Mouse (Mus musculus) kidney, adult 18-20 months (tissue): ENCODE measurements at regions not wholly inside any gene's neighbourhood (a gene's known extent, or its start where the extent isn't known, plus 50 kb on each side); places are given as distances from the start of the nearest gene placed in this dataset.
A peak's percentile ranks its signal among the peaks of the same experiment; 100 is the strongest.

Experiments
- DNase-seq: peaks from one replicate; pipeline ENCODE4 v3.0.0; 2021

DNA sequence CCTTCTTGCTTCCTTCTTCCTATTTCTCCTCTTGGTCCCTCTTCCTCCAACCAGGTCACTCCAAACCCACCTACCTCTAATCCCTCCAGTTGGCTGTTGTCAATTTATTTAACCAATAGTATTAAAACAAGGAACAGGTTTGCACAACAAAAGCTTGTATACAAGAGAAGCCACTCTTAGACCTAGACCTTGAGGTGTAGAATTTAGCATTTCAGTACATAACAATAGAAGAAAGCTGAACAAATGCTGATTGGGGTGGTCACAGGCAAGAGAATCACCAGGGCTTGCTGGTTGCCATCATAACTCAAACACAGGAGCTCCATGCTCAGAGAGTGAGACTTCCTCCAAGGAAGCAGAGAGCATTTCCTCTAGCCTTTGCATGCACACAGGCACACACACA is 272.2 kb downstream of the Slc30a10 start:
- DNase-seq: no peak

DNA sequence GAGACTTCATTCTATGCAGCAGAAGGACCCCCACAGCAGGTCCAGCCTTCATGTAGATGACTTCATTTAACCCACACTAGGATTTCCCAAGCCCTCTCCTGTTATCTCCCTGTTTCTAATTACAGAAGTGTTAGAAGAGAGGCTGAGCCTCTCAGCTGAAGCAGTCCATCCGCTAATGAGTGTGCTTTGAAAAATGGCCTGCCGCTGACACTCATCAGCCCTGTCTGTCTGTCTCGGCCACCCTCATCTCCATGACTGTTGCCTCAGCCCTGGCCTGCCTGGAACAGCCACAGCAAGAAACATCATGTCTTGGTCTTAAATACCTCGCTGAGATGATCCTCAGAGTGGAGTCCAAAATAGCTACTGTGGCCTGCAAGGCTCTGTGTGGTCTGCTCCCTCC is 273.1 kb downstream of the Slc30a10 start:
- no peak for DNase-seq

DNA sequence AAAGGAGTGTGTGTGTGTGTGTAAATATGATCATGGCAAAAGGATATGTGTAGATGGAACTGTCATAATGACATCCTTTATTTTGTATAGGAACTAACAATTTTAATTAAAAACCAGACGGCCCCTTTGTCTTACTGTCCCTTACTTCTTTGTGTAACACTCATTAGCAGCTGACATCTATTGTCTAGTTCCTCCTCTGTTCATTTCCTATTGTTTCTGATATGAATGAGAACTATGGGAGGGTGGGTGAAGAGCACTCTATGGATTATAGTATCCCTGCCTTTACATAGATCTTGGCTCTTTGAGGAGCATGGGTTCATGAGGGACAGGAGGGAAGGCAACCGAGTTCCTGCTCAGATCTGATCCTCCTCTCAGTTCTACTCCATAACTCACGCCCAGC is 273.8 kb downstream of the Slc30a10 start:
- no peak for DNase-seq

DNA sequence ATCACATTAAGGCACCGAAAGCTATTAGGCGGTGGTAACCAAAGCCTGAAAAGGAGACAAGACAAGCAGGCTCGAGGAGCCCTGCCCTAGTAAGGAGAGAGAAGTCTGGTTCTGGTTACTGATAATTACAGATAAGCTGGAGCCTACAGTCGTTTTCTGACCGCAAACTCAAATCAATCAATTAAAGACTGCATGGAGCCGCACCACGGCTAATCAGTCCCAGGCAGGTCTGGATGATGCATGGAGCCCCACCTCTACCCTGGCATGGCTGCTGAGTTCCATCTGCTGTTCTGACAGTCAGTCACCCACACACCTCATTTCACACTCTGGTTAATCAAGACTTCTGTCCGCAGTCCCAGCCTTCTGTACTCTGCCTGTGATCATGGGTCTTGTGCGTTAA is 276.4 kb downstream of the Slc30a10 start:
- DNase-seq: no peak

DNA sequence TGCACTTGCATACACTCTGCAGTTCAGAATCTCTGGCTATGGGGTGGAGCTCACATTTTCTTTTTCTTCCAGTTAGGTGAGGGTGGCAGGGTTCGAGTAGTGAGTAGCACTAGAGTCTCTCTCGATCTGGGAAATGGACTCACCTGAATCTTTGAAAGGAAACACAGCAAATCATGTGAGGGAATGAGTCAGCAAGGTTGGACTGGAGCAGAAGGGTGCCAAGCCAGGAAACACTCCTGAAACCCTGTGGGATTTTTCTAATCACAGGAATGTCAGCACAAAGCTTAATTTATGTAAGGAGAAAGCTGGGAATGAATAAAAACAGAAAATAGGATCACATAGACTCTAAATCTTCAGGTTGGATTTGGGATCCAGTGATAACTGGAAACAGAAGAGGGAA is 282.1 kb downstream of the Slc30a10 start:
- DNase-seq: no peak

DNA sequence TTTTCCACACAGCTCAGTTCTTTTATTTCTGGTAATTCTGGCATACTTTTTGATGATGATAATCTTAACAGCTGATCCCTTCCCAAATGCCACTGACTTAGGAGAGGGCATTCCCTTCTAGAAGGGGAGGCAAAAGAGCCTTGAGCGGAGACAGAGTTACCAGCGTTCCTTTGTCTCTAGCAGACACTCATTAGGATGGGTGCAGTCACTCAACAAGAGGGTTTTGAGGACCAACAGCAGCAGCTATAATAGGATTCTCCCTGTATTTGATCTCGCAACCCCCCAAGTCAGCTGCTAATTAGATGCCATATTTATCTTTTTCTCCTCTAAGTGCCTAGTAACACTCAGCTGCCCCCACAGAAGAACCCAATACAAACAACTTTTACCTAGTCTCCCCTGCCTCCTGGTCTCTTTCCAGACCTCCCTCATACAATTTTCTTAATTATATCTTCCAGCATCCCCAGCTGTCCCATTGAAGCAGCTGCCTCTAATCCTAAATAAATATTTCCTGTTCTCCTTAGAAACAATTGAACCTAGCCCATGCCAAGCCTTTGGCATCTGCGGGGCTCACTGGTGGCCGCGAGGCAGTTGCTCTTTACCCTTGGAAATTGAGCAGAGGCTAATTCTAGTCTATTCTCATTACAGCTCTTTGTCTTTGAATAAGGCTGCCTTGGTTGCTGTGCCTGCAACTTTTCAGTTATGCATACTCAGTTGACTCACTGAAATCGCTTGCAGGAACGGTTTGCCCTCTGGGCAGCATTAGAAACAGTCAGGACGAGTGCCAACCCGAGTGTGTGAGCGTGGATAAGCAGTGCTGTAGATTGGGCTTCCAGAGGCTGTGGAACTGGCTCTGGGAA is 286.6 kb downstream of the Slc30a10 start:
- DNase-seq: peak; percentile 3

DNA sequence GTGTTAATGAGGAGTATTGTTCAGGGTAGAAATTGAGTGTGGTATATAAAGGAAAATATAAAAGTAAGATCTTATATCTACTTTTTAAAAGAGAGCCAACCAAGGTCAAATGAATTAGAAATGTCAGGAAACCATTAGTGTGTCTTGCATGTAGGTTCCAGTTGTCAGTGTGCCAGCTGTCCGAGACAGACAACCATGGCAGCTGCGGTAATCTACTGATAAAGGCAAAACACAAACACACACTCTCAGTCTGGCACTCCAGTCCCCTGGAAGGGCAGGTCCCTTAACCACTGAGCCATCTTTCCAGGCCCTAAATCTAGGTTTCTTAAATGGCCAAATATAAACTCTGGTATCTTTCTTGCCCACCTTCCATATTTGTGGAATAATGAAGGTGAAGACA is 294.6 kb downstream of the Slc30a10 start:
- no peak for DNase-seq

DNA sequence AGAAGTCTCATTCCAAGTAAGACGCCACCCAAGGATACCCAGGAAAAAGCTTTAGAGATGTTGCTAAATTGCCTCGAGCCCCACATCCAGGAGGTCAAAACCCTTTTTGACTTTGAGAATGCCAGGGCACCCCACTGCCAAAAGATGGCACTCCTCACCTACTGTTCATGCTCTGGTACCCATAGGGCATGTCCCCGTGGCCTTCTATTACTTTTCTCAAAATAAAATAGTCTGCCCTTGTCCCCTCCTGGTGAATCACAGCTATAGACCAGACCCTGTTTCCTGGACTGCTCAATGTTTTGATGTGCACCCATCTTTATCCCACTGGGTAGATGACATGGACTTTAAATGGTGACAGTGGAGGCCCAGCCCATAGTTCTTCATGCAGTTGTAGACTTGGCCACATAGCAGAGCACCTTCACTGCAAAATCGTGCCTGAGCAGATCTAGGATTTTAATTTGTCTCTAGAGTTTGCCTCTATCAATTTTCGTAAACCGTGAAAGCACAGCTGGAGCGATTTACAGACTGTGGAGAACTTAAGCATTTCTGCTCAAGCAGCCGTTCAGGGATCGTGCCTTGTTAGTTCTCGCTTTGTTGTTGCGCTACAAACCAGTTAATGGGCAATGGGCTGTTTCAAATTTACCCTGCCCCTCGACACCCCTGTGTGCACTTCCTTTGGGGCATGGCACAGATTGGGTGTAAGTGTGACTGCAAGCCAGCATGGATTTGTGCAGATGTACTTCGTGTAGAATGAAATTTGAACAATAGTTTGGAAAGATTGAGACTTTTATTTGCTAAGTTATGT is 300.0 kb downstream of the Slc30a10 start:
- DNase-seq: peak; percentile 4

DNA sequence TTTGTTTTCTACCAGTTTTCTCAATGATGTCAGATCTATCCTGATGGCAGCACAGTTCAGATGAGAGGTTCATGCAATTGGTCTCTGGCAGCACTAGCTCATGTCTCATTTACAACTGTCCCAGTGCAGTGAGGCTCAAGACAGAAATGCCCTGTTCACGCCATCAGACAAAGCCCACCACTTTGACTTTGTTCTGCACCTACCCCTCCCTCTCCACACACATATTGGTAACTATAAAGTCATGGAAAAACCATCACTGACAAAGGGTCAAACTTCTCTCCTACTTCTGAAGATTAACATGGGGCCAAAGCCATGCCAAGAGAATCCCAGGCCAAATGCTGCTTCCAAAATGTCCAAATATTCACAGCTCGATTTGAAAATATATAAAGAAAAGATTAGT is 302.7 kb downstream of the Slc30a10 start:
- DNase-seq: no peak

DNA sequence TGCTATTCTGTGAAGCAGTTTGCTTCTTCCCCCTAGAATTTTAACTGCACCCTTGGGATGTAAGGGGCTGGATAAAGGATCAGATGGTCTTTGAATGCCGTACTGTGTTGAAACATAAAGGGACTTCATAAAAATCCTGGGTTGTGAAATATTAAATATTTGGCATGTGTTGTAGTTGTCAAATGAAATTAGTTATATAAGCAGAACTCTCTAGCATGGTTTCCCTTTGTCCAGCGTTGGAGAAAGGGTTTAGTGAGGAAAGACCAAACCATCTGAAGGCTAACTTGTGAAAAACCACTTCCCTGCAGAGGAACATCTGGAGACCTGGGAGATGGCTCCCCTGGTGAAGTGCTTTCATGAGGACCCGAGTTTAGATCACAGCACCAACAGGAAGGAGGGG is 319.6 kb downstream of the Slc30a10 start:
- no peak for DNase-seq

DNA sequence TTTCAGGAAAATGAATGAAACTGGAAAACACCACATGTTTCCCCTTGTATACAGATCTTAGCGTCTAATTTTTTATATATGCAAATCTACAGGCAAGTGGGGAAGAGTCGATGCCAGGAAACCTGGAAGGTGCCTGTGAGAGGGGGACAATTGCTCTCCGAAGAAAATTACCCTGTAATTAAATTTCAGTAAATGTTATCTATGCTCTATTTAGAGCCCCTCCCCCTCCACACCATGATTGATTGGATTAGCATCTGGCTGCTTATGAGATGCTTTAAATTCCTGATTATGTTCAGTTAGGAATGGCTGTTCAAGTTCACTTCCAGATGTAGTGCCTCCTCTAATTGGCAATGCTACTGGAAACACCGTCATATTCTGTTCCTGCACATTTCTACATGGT is 325.0 kb downstream of the Slc30a10 start:
- no peak for DNase-seq

DNA sequence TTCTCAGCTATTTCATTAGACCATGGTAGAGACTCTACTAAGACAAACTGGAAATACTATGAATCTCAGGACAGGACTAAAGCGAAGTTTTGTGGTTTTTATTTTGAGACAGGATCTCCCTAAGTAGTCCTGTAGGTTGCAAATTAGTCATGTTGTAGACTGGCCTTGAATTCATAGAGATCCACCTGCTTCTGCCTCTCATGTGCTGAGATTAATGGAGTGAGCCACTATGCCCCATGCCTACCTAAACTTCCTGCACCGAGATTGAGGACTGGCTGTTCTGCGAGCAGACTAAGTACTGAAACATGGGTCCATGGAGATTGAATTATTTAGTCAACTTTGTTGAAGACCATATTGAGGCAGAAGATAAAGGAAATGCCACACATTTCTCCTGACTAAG is 315.0 kb downstream of the Lyplal1 start:
- no peak for DNase-seq

DNA sequence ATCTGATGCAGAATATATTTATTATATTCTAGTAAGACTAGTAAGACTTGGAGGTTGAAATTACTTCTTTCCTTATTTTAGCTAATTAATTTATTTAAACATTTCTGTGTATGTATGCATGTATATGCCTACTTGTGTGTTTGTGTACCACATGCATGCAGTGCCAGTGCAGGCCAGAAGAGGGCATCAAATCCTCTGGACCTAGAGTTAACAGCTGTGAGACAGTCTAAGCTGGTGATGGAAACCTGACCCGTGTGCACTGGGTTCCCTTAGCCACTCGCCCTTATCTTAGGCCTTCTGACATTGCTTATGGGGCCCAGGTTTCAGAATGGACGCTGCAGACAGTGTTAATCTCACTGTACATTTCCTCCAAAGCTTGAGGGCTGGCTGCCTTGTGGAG is 302.2 kb downstream of the Lyplal1 start:
- DNase-seq: no peak

DNA sequence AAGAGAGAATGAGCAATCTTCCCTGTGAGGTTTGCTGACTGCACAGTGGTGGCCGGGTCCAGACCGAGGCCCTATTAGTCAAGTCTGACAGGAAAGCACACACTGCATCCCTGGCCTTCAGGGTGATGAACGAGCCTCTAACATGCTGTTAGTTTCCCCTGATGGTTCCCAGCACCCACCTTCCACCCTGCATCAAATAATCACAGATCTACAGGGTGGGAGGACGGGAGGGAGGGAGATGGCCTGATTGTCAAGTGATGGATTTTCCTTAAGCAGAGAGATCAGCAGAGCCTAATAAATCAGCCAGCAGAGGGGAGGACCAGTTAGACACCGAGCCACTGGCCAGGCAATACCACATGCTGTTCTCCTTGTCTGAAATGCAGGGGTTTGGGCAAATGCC is 298.1 kb downstream of the Lyplal1 start:
- DNase-seq: no peak

DNA sequence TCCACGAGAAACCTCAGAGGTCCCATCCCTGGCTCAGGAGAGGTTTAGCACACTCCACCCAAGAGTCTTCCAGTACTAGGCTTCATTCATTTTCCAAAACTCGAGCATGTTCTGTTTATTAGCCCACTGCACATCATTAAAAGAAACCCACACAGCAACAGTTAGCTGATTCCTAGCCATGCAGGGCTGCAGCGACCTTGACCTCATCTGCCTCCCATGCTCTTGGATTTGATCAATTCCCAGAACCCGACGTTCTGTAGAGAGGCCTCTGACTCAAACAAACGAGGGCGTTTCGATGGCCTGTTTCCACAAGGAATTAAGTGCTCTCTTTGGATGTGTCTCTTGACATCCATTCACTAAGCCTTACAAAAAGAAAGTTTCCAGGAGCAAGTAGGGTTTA is 294.9 kb downstream of the Lyplal1 start:
- no peak for DNase-seq

DNA sequence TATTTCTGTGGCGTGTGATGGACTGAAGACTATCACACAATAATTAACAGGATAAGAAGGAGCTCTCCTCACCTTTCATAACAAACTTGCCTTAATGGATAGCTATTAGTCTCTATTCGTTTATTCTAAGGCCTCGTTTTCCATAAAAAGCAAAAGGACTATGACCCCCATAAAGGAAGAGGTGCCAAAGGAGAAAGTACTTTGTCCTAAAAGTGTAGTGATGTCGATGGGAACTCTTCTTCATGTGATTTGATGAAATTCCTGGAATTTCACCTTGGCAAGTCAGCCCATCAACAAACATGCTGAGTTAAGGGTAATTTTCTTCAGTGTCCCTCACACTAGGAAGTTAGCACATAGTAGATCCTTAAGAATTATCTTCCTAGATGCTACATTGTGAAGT is 293.9 kb downstream of the Lyplal1 start:
- DNase-seq: no peak

DNA sequence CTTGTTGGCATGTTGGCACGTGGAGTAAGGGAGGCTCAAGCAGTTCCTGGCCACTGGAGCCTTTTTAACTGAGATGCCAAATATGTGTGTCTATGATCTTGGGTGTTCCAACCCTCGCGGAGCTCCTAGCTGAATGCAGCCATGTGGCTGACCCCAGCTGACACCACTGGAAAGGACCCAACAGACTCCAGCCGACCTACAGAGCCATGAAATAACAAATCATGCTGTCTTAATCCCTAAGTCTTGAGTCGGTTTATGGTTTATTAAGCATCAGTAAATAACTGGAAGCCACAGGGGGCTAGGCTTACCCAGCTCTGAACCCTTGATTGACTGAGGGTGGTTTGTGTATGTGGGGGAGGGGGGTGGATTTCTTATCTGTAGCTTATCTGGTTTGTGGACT is 293.2 kb downstream of the Lyplal1 start:
- DNase-seq: peak; percentile 9

DNA sequence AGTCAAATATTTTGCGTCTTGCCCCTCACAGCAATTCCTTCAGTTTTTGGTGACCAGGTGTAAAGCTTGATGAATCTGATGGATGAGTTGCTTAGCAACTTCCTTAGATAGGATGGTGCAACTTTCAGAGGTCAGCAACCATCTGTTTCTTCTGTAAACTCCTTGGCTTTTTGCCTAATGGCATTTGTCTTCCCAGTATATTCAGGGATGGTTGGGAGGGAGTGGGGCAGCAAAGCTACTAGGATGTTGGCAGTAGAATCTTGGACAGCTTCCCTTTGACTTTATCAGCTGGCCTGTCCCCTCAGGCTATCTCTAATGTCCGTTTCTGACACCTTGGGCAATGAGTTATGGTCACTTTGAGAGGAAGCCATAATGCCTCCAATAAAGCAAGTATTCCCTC is 289.1 kb downstream of the Lyplal1 start:
- no peak for DNase-seq

DNA sequence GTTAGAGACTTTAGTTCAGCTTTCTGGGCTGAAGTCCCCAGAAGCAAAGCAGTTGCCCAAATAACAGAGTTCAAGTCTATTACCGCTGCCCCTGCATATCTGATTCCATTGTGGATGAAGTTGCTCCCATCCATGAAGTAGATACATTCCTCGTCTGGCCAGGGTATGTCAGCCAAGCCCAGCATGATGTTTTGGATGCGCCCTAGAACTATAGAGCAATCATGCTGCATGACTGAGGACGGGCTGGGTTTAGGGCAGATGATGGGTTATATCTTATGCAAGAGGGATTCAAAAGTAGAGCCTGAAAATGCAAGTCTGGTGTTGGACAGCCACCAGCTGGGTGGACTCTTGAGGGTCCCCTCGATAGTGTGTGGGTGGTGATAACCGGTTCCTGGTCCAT is 288.6 kb downstream of the Lyplal1 start:
- DNase-seq: no peak

DNA sequence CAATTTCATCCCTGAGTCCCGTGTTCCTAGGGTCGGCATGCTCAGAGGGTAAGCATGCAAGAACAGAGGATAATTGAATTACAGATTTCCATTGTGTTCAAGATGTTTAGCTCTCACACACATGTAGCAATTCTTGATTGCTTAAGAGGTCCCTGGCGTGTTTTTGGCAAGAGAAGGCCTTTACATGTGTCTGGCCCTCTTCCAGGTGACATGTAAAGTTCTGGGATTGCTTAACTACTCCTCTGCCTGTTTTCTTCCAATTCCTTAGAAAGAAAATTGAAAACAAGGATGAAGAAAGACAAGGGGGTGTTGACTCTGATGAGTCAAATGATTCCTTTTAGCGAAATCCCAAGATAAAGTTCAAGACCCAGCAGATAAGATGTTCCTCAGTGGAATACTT is 285.1 kb downstream of the Lyplal1 start:
- no peak for DNase-seq

DNA sequence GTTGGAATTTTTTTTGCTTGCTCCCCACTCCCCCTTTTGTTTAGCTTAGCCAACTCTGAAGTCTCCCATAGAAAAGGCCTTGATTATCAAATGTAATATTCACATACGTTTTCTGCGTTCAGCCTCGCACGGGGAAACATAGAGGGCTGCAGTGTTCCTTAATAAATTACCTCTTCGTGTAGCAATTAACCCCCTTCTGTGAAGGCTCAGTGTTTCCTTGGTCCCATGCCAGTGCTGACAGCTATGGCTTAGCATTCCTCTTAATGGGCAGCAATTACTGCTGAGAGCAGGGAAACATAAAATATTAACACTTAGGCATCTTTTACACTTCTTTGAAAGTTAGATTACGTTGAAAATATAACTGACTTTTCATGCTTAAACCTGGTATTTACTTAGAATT is 282.9 kb downstream of the Lyplal1 start:
- DNase-seq: no peak

DNA sequence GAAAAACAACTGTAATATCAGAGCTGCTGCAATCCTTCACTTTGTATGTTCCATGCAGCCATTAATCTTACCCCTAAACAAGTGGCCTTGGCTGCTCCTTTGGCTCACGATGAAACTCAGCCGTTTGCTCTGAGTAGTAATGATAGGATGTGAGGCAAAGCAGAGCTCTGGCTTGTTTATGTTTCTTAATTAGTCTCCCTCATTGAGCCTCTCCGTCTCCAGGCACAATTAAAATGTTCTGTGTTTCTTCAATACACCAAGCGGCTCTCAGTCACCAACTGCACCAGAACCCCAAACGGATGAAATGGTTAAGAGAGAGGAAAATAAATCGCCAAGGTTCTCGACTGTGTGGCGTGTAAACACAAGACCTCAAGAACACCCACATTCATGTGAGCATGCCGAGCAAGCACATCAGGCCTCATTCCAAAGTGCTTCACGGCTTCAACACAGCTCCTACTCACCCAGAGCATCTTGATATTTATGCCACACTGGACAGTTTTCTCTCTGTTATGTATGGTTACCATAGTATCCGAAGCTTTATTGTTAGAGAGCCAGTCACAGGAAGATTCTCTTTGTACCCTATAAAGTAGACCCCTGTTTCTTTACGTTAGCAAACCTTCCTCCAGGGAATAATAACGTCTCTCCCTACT is 280.4 kb downstream of the Lyplal1 start:
- no peak for DNase-seq

DNA sequence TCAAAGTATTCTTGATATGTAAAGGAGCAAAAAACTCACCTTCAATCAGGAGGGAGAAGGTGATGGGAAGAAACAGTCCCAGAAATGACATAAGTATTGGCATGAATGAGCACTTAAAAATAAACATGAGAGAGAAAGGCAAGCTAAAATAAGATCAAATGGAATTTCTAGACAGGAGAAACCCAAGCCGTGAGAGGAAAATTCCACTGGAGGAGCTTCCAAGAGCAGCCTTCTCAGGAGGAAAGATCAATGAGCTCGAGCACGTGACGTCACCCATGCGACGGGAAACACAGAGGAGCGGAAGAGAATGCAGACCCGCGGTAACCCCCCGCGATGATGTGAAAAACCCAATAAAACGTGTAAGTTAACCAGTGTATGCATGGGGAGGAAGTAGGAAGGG is 274.6 kb downstream of the Lyplal1 start:
- no peak for DNase-seq

DNA sequence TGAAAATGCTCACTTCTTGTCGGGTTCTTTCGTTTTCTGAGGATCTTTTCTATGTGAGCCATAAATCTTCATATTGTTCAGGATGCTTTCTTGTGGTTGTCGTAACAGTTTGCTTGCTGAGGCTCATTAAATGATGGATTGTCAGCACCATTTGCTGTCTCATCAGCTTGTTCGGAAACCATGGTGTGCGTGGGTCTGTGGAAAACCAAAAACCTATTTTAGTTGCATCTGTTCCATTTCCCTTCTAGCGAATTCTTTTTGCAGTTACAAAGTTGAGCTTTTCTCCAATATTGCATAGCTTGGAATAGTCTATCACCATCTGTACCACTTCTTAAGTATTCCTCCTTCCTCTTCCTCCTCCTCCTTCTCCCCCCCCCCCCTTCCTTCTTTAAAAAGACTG is 269.9 kb downstream of the Lyplal1 start:
- no peak for DNase-seq
